Comparison of ENCODE assay signal across 8 mouse cellular contexts in the genomic region with DNA sequence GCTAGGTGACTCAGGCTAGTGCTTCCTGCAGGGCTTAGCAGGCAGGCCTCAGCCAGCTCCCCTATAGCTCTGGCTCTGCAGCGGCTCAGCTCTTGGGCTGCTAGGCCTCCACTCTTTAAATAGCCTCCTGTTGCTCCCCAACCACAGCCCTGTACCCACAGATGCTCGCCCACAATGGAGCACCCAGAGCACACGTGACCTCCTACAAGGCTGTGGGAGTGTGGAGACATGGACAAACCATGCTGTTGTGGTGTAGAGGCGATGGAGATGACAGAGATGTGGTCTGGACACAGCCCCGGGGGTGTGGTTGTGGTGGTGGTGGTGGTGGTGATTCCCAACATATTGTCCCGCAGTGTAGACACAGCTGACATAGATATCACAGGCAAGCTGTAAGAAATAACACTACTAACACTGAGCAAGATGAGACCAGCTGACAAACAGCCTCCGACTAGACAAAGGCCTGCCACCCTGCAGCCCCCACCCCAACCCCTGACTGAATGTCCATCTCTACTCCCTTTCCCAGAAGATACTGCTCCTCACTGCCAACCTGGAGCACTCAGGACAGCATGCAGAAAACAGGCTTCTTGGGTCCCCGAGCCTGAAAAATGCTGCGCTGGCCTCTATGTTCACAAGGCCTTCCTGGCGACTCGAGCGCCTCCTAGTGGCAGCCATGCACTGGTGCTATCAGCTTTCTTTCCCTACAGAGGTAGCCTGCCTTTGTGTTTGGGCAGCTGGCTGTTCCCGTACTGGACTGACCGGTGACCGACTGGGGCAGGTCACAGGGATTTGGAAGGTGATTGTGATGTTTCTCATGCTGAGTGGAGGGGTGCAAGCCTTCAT. TPM values are rescaled to one million over a fixed set of nuclear protein-coding genes. Genes with fewer than 3 reads are reported as not detected.
DNase-seq lines count a peak whose midpoint lies in the region; ATAC-seq and TF ChIP-seq lines count a peak whose summit lies in the region.

No protein-coding gene starts in this region.

- no peak overlapping the region for H3K9ac ChIP-seq in kidney, embryonic 14.5 days (ENCODE audit: low read depth, low read length)

- DNase-seq in 3T3-L1 (ENCODE audit: low read depth, low spot score) (peak; percentile 71), NIH3T3 (ENCODE audit: low read depth) (peak; percentile 79)
- DNase-seq in cerebellum, postnatal 10 days: peak; percentile 90 to 93
- DNase-seq in gastrocnemius, adult 2 months: peak; percentile 64
- peak; percentile 45 to 61 for DNase-seq in lung, adult 18-20 months
- DNase-seq in thymus, postnatal 0 days (ENCODE audit: low spot score): peak; percentile 82

- no peaks in the 10 kb centered on the region for H3K36me3 ChIP-seq in kidney, embryonic 14.5 days (ENCODE audit: control insufficient read depth, insufficient read depth, low read length)

- intact Hi-C loops in gastrocnemius, adult 2 months (cut with DNase I): no loop called here

- H3K4me3 ChIP-seq in gastrocnemius, adult 2 months: no peak overlapping the region
- no peak overlapping the region for H3K4me3 ChIP-seq in kidney, embryonic 14.5 days (ENCODE audit: low read length)
- H3K4me3 ChIP-seq in olfactory bulb, adult 2 months (ENCODE audit: insufficient read depth, low read depth, low read length): no peak overlapping the region

- no peak overlapping the region for H3K4me2 ChIP-seq in kidney, embryonic 14.5 days (replicated peaks; ENCODE audit: low read depth, low read length)

- no peaks in the 10 kb centered on the region for H3K27me3 ChIP-seq in kidney, embryonic 14.5 days (ENCODE audit: control insufficient read depth, insufficient read depth, low read length)

- peak; percentile 84 for TF ChIP-seq CTCF in gastrocnemius, adult 2 months (IDR thresholded peaks at IDR 0.05)
- peak; percentile 70 for TF ChIP-seq CTCF in olfactory bulb, adult 2 months (IDR thresholded peaks at IDR 0.05; ENCODE audit: insufficient read depth, low read depth, low read length)

- TF ChIP-seq POLR2A in olfactory bulb, adult 2 months (IDR thresholded peaks at IDR 0.05; ENCODE audit: insufficient read depth, low read depth, low read length): no peak

- no peaks in the 10 kb centered on the region for H3K9me3 ChIP-seq in kidney, embryonic 14.5 days (ENCODE audit: control insufficient read depth, low read length)

- H3K27ac ChIP-seq in gastrocnemius, adult 2 months: no peak overlapping the region
- H3K27ac ChIP-seq in kidney, embryonic 14.5 days (ENCODE audit: low read depth, low read length): no peak overlapping the region
- H3K27ac ChIP-seq in olfactory bulb, adult 2 months (ENCODE audit: insufficient read depth, low read depth, low read length): no peak overlapping the region

- no peaks in the 10 kb centered on the region for H3K4me1 ChIP-seq in kidney, embryonic 14.5 days (ENCODE audit: control insufficient read depth, insufficient read depth, low read length)
- peaks cover 32% of the 10 kb centered on the region for H3K4me1 ChIP-seq in olfactory bulb, adult 2 months (ENCODE audit: control insufficient read depth, insufficient read depth, low read length)

- ATAC-seq in kidney, embryonic 14.5 days (ENCODE audit: low FRiP score, low TSS enrichment): peak; percentile 61

- WGBS in kidney, embryonic 14.5 days: 46% methylated on average over 15 of the region's 15 CpGs
- WGBS in olfactory bulb, adult 2 months: 44% methylated on average over 15 of the region's 15 CpGs

RNA-seq across cellular contexts. Expression of gene Prdm11, which starts 30.0 kb away (rescaled TPM):
- under 1 TPM; 0.77 to 0.81 TPM for total RNA-seq in gastrocnemius, adult 2 months (2021)
- 4.3 and 5.1 TPM in 2 replicates for polyA plus RNA-seq in kidney, embryonic 14.5 days (2014; fragmentation: Nextera tagmentation; extraction: Ambion mirVana)
- not detected in 2 replicates for polyA plus RNA-seq in olfactory bulb, adult 2 months (2012; ENCODE audit: insufficient read depth, insufficient read length, low replicate concordance, missing spikeins)
- polyA plus RNA-seq in thymus, postnatal 0 days (2015; fragmentation: Nextera tagmentation; extraction: Ambion mirVana): 4.4 and 6.5 TPM in 2 replicates
